Mouse (Mus musculus): ENCODE data around the gene Olfr1029. TPM values are rescaled to one million over a fixed set of nuclear protein-coding genes. Genes with fewer than 3 reads are reported as not detected.
"Not testable (repeated sequence)": the region's sequence is repeated elsewhere in the genome, so short reads cannot be mapped to it uniquely, and the experiment has no call there.

The Olfr1029 gene
- not detected in 2 replicates for polyA plus RNA-seq (2016; fragmentation: Nextera tagmentation; extraction: Ambion mirVana)

DNA sequence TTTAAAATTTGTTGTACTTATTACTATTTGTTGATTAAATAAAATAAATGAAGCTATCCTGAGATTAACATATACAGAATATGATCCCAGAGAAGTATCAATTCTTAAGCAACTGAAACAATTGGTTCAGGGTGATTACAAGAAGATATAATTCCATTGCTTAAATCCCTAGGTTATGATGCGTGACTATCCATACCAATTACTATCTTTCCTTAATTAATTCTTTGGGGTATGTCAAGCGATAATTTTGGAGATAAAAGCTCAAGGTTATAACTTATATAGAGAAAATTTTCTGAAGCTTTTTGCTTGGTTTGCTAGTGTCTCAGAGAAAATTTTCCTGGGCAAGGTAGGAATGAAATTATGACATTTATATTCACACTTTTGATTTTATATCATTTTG lies at the start of gene Olfr1029:
Gene Olfr1029, plus strand, starts transcription at position 301 of the 400 bp plus-strand sequence.
- Histone ChIP-seq H3K27ac (replicated peaks) (no peak within 1 kb of the TSS), H3K27me3 (ENCODE audit: low read depth, poor library complexity, severe bottlenecking) (no peaks in the 10 kb centered on the region), H3K4me3 (no peak within 1 kb of the TSS), H3K4me1 (no peaks in the 10 kb centered on the region), H3K36me3 (no peaks in the 10 kb centered on the region), H3K9me3 (replicated peaks) (no peaks in the 10 kb centered on the region)
- 89% methylated on average over 2 of the region's 2 CpGs for WGBS
- no peak for DNase-seq (ENCODE audit: low spot score)

DNA sequence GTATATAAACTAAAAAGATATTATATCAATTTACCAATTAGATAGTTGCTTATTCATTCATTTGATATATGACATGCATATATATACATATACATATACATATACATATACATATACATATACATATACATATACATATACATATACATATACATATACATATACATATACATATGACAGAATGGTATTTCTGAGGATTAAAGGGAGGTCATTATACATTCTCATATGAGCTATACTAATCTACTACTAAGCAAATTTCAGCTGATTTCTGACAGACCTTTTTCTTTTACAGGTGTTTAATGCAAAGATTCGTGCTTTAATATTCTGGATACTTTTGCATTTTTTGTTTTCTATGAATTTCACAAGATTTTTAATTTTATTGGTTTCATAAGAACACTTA lies 23.6 kb upstream of the Olfr1029 start, which contains the start of gene Olfr1028:
Gene Olfr1028, plus strand, starts transcription at position 301 of the 400 bp plus-strand sequence.
- Histone ChIP-seq H3K9me3 (replicated peaks) (no peaks in the 10 kb centered on the region), H3K4me3 (no peak within 1 kb of the TSS), H3K27me3 (ENCODE audit: low read depth, poor library complexity, severe bottlenecking) (no peaks in the 10 kb centered on the region), H3K27ac (replicated peaks) (no peak within 1 kb of the TSS), H3K4me1 (no peaks in the 10 kb centered on the region), H3K36me3 (no peaks in the 10 kb centered on the region)
- no peak for DNase-seq (ENCODE audit: low spot score)
- 88% methylated on average over 1 of the region's 1 CpGs for WGBS

DNA sequence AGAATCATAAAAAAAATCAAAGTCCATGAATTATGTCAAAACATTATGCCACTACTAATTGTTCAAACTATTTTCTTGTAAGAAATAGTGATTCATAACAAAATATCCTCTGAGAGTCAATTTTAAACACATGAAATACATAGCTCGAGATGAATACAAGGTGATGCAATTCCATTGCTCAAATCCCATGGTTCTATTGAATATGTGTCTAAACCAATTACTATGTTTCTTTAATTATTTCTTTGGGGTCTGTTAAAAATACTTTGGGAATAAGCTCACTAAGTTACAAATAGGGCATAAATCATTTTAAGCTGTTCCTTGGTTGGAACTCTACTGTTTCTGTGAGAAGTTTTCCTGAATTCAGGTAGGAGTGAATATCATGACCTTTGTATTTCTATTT lies 5.3 kb downstream of the Olfr1029 start, which contains the start of gene Olfr1030:
Gene Olfr1030, plus strand, starts transcription at position 301 of the 400 bp plus-strand sequence.
- Histone ChIP-seq H3K9me3 (replicated peaks) (no peaks in the 10 kb centered on the region), H3K4me3 (no peak within 1 kb of the TSS), H3K36me3 (no peaks in the 10 kb centered on the region), H3K27ac (replicated peaks) (no peak within 1 kb of the TSS), H3K27me3 (ENCODE audit: low read depth, poor library complexity, severe bottlenecking) (no peaks in the 10 kb centered on the region), H3K4me1 (no peaks in the 10 kb centered on the region)
- 85% methylated on average over 1 of the region's 1 CpGs for WGBS
- no peak for DNase-seq (ENCODE audit: low spot score)

DNA sequence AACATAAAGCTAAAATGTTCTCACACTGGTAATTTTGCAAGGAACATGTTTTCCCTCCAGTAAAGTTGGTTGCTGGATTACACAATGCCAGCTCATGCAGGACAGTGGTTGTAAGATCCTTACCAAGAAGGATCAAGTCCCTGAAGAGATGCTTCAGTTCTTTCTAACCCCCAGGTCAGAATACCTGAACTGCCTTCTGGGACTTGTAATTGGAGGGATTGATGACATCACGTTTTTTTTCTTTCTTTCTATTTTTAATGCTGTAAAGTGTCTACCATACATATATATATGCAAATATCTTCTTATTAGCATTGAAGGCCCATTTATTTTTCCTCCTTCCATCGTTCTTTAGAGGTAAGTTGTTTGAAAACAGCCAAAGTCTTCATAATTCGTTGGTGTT lies 16.3 kb downstream of the Olfr1029 start, which contains the start of gene Olfr1031:
Gene Olfr1031, plus strand, starts transcription at position 301 of the 400 bp plus-strand sequence.
- Histone ChIP-seq H3K27ac (replicated peaks) (no peak within 1 kb of the TSS), H3K4me3 (no peak within 1 kb of the TSS), H3K4me1 (no peaks in the 10 kb centered on the region), H3K36me3 (no peaks in the 10 kb centered on the region), H3K27me3 (ENCODE audit: low read depth, poor library complexity, severe bottlenecking) (no peaks in the 10 kb centered on the region), H3K9me3 (replicated peaks) (no peaks in the 10 kb centered on the region)
- 80% methylated on average over 3 of the region's 3 CpGs for whole genome bisulfite sequencing
- DNase-seq (ENCODE audit: low spot score), result no peak

DNA sequence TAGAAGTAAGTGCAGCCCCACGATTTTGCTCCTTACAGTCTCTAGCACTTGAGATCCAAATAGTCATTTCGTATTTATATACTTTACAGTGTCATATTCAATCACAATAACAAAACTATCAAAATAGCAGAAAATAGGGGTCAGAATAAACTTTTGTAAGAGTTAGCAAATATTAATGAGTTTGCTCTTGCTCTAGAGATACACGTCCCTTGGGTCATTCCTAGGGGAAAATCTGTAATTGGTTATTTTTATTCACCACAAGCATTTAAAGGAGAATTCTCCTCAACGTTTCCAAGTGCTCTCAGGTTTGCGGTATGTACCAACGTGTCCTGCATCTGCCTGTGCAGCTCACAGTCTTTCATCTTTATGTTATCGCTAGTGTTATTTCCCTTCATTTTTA lies 31.5 kb downstream of the Olfr1029 start, which contains the start of gene Olfr1032:
Gene Olfr1032, plus strand, starts transcription at position 301 of the 400 bp plus-strand sequence.
- Histone ChIP-seq H3K27me3 (ENCODE audit: low read depth, poor library complexity, severe bottlenecking) (no peaks in the 10 kb centered on the region), H3K4me1 (no peaks in the 10 kb centered on the region), H3K36me3 (no peaks in the 10 kb centered on the region), H3K4me3 (no peak within 1 kb of the TSS), H3K27ac (replicated peaks) (no peak within 1 kb of the TSS), H3K9me3 (replicated peaks) (no peaks in the 10 kb centered on the region)
- 88% methylated on average over 7 of the region's 7 CpGs for WGBS
- no peak for DNase-seq (ENCODE audit: low spot score)

DNA sequence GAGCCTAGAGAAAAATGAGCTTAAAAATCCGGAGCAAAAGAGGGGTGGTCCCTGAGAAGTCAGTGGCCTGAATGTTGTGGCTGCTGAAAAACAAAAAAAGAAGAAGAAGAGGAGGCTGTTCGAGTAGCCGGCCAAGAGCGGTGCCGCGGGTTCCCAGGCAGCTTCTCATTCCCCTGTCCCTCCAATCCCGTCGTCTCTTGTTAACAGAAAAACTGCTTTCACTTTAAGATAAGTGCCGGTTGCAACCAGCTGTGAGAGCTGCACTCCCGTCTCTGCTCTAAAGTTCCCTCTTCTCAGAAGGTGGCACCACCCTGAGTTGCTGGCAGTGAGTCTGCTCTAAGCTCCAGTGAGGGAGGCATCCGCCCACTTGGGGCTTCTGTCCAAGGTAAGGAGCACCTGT lies 46.7 kb downstream of the Olfr1029 start, which contains the start of gene Olfr1033:
Gene Olfr1033, plus strand, starts transcription at position 228 of the 400 bp plus-strand sequence.
- not testable (repeated sequence) for H3K9me3 ChIP-seq (replicated peaks); H3K27ac ChIP-seq (replicated peaks); H3K4me1 ChIP-seq; H3K27me3 ChIP-seq (ENCODE audit: low read depth, poor library complexity, severe bottlenecking); H3K36me3 ChIP-seq
- 8% methylated on average over 11 of the region's 11 CpGs for WGBS
- peak within 1 kb of the TSS; percentile 43 for H3K4me3 ChIP-seq
- peak; percentile 14 for DNase-seq (ENCODE audit: low spot score)

DNA sequence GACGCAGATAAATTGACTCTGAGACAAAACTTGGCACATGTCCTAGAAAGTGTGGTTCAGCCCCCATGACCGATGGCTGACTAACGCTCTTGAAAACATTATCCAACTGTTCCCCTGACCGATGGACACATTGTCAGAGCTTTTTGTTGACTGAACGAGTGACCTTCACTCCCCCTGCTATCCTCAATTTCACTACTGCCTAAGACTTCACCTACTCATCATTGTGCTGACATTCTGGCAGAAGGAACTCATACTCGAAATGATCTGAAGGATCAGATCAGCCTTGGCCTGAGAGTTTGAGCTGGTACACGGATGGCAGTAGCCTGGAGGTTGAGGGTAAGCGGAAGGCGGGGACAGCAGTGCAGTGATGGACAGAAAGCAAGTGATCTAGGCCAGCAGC lies 47.8 kb downstream of the Olfr1029 start:
- not testable (repeated sequence) for H3K4me1 ChIP-seq; H3K27me3 ChIP-seq (ENCODE audit: low read depth, poor library complexity, severe bottlenecking); H3K36me3 ChIP-seq; H3K9me3 ChIP-seq (replicated peaks); H3K4me3 ChIP-seq; H3K27ac ChIP-seq (replicated peaks); DNase-seq (ENCODE audit: low spot score)
- WGBS, result 82% methylated on average over 3 of the region's 9 CpGs

Other genes starting within 250 kb of the Olfr1029 start
- not detected in 2 replicates for gene Olfr1012, start 211.1 kb upstream of the Olfr1029 start, polyA plus RNA-seq (2016; fragmentation: Nextera tagmentation; extraction: Ambion mirVana)
- not detected in 2 replicates for gene Olfr1013, start 206.8 kb upstream of the Olfr1029 start, polyA plus RNA-seq (2016; fragmentation: Nextera tagmentation; extraction: Ambion mirVana)
- gene Olfr1014, start 201.2 kb upstream of the Olfr1029 start, polyA plus RNA-seq (2016; fragmentation: Nextera tagmentation; extraction: Ambion mirVana), result not detected in 2 replicates
- not detected in 2 replicates for gene Olfr1015, start 191.9 kb upstream of the Olfr1029 start, polyA plus RNA-seq (2016; fragmentation: Nextera tagmentation; extraction: Ambion mirVana)
- gene Olfr1016, start 171.4 kb upstream of the Olfr1029 start, polyA plus RNA-seq (2016; fragmentation: Nextera tagmentation; extraction: Ambion mirVana), result not detected in 2 replicates
- not detected in 2 replicates for gene Olfr1018, start 155.4 kb upstream of the Olfr1029 start, polyA plus RNA-seq (2016; fragmentation: Nextera tagmentation; extraction: Ambion mirVana)
- not detected in 2 replicates for gene Olfr1019, start 128.4 kb upstream of the Olfr1029 start, polyA plus RNA-seq (2016; fragmentation: Nextera tagmentation; extraction: Ambion mirVana)
- gene Olfr1020, start 126.9 kb upstream of the Olfr1029 start, polyA plus RNA-seq (2016; fragmentation: Nextera tagmentation; extraction: Ambion mirVana), result not detected in 2 replicates
- not detected in 2 replicates for gene Olfr1022, start 105.3 kb upstream of the Olfr1029 start, polyA plus RNA-seq (2016; fragmentation: Nextera tagmentation; extraction: Ambion mirVana)
- not detected in 2 replicates for gene Olfr1023, start 88.3 kb upstream of the Olfr1029 start, polyA plus RNA-seq (2016; fragmentation: Nextera tagmentation; extraction: Ambion mirVana)
- gene Olfr1024, start 68.8 kb upstream of the Olfr1029 start, polyA plus RNA-seq (2016; fragmentation: Nextera tagmentation; extraction: Ambion mirVana), result not detected in 2 replicates
- gene Olfr1025-ps1, start 58.7 kb upstream of the Olfr1029 start, polyA plus RNA-seq (2016; fragmentation: Nextera tagmentation; extraction: Ambion mirVana), result not detected in 2 replicates
- gene Olfr1026, start 52.3 kb upstream of the Olfr1029 start, polyA plus RNA-seq (2016; fragmentation: Nextera tagmentation; extraction: Ambion mirVana), result not detected in 2 replicates
- not detected in 2 replicates for gene Olfr1028, start 23.5 kb upstream of the Olfr1029 start, polyA plus RNA-seq (2016; fragmentation: Nextera tagmentation; extraction: Ambion mirVana)
- not detected in 2 replicates for gene Olfr1030, start 5.4 kb downstream of the Olfr1029 start, polyA plus RNA-seq (2016; fragmentation: Nextera tagmentation; extraction: Ambion mirVana)
- gene Olfr1031, start 16.4 kb downstream of the Olfr1029 start, polyA plus RNA-seq (2016; fragmentation: Nextera tagmentation; extraction: Ambion mirVana), result not detected in 2 replicates
- gene Olfr1032, start 31.6 kb downstream of the Olfr1029 start, polyA plus RNA-seq (2016; fragmentation: Nextera tagmentation; extraction: Ambion mirVana), result not detected in 2 replicates
- not detected in 2 replicates for gene Olfr1033, start 46.7 kb downstream of the Olfr1029 start, polyA plus RNA-seq (2016; fragmentation: Nextera tagmentation; extraction: Ambion mirVana)
- not detected in 2 replicates for gene Olfr1034, start 72.0 kb downstream of the Olfr1029 start, polyA plus RNA-seq (2016; fragmentation: Nextera tagmentation; extraction: Ambion mirVana)
- not detected in 2 replicates for gene Olfr1036, start 100.1 kb downstream of the Olfr1029 start, polyA plus RNA-seq (2016; fragmentation: Nextera tagmentation; extraction: Ambion mirVana)
- not detected in 2 replicates for gene Olfr1037, start 113.5 kb downstream of the Olfr1029 start, polyA plus RNA-seq (2016; fragmentation: Nextera tagmentation; extraction: Ambion mirVana)
- not detected in 2 replicates for gene Olfr1039, start 162.0 kb downstream of the Olfr1029 start, polyA plus RNA-seq (2016; fragmentation: Nextera tagmentation; extraction: Ambion mirVana)
- not detected in 2 replicates for gene Olfr1040, start 172.8 kb downstream of the Olfr1029 start, polyA plus RNA-seq (2016; fragmentation: Nextera tagmentation; extraction: Ambion mirVana)
- gene Olfr1042, start 187.9 kb downstream of the Olfr1029 start, polyA plus RNA-seq (2016; fragmentation: Nextera tagmentation; extraction: Ambion mirVana), result not detected in 2 replicates
- not detected in 2 replicates for gene Olfr1043, start 193.6 kb downstream of the Olfr1029 start, polyA plus RNA-seq (2016; fragmentation: Nextera tagmentation; extraction: Ambion mirVana)
- not detected in 2 replicates for gene Olfr1044, start 203.9 kb downstream of the Olfr1029 start, polyA plus RNA-seq (2016; fragmentation: Nextera tagmentation; extraction: Ambion mirVana)
- gene Olfr52, start 211.8 kb downstream of the Olfr1029 start, polyA plus RNA-seq (2016; fragmentation: Nextera tagmentation; extraction: Ambion mirVana), result not detected in 2 replicates
- gene Olfr1045, start 229.1 kb downstream of the Olfr1029 start, polyA plus RNA-seq (2016; fragmentation: Nextera tagmentation; extraction: Ambion mirVana), result not detected in 2 replicates
- not detected in 2 replicates for gene Olfr1046, start 245.4 kb downstream of the Olfr1029 start, polyA plus RNA-seq (2016; fragmentation: Nextera tagmentation; extraction: Ambion mirVana)